Mouse (Mus musculus): ENCODE measurements around the gene Galntl6. TPM values are rescaled to one million over a fixed set of nuclear protein-coding genes. Genes with fewer than 3 reads are reported as not detected.

The Galntl6 gene
- total and polyA plus RNA-seq, 3 experiments, result not detected

GRCm38 (mm10) chr8:57989428-57990171, 922.8 kb downstream of the Galntl6 start:
- in situ Hi-C loops (cut with MboI; ENCODE audit: low pct_ligation_motif_present, low pct_unique_long_range_greater_than_20kb, low sequenced_read_pairs), result no loop called here
- H3K79me2 ChIP-seq (replicated peaks; ENCODE audit: control insufficient read depth, extremely low read depth, insufficient read depth, poor library complexity, severe bottlenecking), result no peaks in the 10 kb centered on the region

DNA sequence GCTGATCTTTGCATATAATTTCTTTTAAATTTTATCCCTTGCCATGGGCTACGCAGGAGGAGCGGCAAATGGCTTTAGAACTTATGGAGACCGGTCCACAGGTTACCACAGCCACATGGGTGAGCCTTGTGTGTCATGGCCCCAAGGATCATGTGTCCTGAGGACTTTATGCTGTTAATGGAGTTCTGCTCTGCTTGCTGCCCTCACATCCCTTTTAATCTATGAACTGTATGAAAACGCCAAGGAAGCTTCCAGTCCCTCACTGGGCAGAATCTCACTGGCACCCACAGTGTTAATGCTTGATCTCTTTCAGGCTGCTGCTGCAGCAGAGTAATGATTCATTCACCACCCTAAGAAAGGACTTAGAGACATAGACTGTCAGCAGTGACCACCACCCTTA, 935.1 kb downstream of the Galntl6 start:
- Histone ChIP-seq H3K9ac (ENCODE audit: insufficient read depth, low read depth) (no peak overlapping the region), H3K4me2 (ENCODE audit: insufficient read depth, low read depth, poor library complexity, severe bottlenecking) (no peak overlapping the region), H3K36me3 (replicated peaks in 1 of 2; ENCODE audit: control insufficient read depth in 1 of 2, insufficient read depth in 1 of 2, low read length in 1 of 2) (no peaks in the 10 kb centered on the region), H3K9me3 (replicated peaks; ENCODE audit: low read length) (no peaks in the 10 kb centered on the region), H3K27me3 (replicated peaks) (no peaks in the 10 kb centered on the region), H3K79me2 (replicated peaks; ENCODE audit: control insufficient read depth, extremely low read depth, insufficient read depth, poor library complexity, severe bottlenecking) (no peaks in the 10 kb centered on the region), H3K4me1 (ENCODE audit: control insufficient read depth in 1 of 2, insufficient read depth in 2 of 2) (no peaks in the 10 kb centered on the region), H3K27ac (ENCODE audit: insufficient read depth, low read depth) (no peak overlapping the region), H3K4me3 (replicated peaks in 1 of 3; ENCODE audit: low read depth in 2 of 3, low read length in 2 of 3, poor library complexity in 1 of 3) (no peak overlapping the region)
- no peak for DNase-seq (ENCODE audit: extremely low read depth)
- dilution Hi-C loops (cut with MboI; ENCODE audit: extremely low pct_ligation_motif_present, extremely low pct_unique_long_range_greater_than_20kb, low sequenced_read_pairs), result no loop called here
- in situ Hi-C loops (cut with MboI; ENCODE audit: low pct_ligation_motif_present, low pct_unique_long_range_greater_than_20kb, low sequenced_read_pairs), result no loop called here
- TF ChIP-seq RAD21 (IDR thresholded peaks at IDR 0.05; ENCODE audit: low read depth, low read length) (no peak), ZKSCAN1 (IDR thresholded peaks at IDR 0.05; ENCODE audit: borderline replicate concordance, low read depth, low read length) (no peak), ZC3H11A (IDR thresholded peaks at IDR 0.05; ENCODE audit: low read depth, low read length) (no peak), TBP (conservative IDR thresholded peaks at IDR 0.05; ENCODE audit: low read depth, low read length) (no peak), CHD1 (IDR thresholded peaks at IDR 0.05; ENCODE audit: low read depth, low read length) (no peak), USF2 (conservative IDR thresholded peaks at IDR 0.05; ENCODE audit: low read depth, low read length) (no peak), UBTF (IDR thresholded peaks at IDR 0.05; ENCODE audit: low read depth, low read length) (no peak), CHD2 (IDR thresholded peaks at IDR 0.05; ENCODE audit: low read length) (no peak), MAFK (IDR thresholded peaks at IDR 0.05; ENCODE audit: insufficient replicate concordance, low read length) (no peak), JUND (conservative IDR thresholded peaks at IDR 0.05; ENCODE audit: low read depth, low read length) (no peak)

More at GRCm38 (mm10) chr8:57989428-57990171, 922.8 kb downstream of the Galntl6 start:
- no peak overlapping the region for H3K27ac ChIP-seq (ENCODE audit: insufficient read depth, low read depth)
- no peak for TF ChIP-seq SMC3 (IDR thresholded peaks at IDR 0.05; ENCODE audit: low read depth, low read length)
- H3K9ac ChIP-seq (ENCODE audit: insufficient read depth, low read depth), result no peak overlapping the region
- no peaks in the 10 kb centered on the region for H3K9me3 ChIP-seq (replicated peaks; ENCODE audit: low read length)
- H3K36me3 ChIP-seq (replicated peaks in 1 of 2; ENCODE audit: control insufficient read depth in 1 of 2, insufficient read depth in 1 of 2, low read length in 1 of 2), result no peaks in the 10 kb centered on the region
- dilution Hi-C loops (cut with MboI; ENCODE audit: extremely low pct_ligation_motif_present, extremely low pct_unique_long_range_greater_than_20kb, low sequenced_read_pairs), result no loop called here
- DNase-seq (ENCODE audit: extremely low read depth), result no peak
- no peaks in the 10 kb centered on the region for H3K4me1 ChIP-seq (ENCODE audit: control insufficient read depth in 1 of 2, insufficient read depth in 2 of 2)
- H3K4me3 ChIP-seq (replicated peaks in 1 of 3; ENCODE audit: low read depth in 2 of 3, low read length in 2 of 3, poor library complexity in 1 of 3), result no peak overlapping the region
- H3K4me2 ChIP-seq (ENCODE audit: insufficient read depth, low read depth, poor library complexity, severe bottlenecking), result no peak overlapping the region
- H3K27me3 ChIP-seq (replicated peaks), result peaks cover 2% of the 10 kb centered on the region

GRCm38 (mm10) chr8:57974093-57974492, 938.3 kb downstream of the Galntl6 start:
- TF ChIP-seq HCFC1 (IDR thresholded peaks at IDR 0.05; ENCODE audit: low read depth, low read length), result no peak
- TF ChIP-seq ZC3H11A (IDR thresholded peaks at IDR 0.05; ENCODE audit: low read depth, low read length), result no peak
- TF ChIP-seq TCF12 (IDR thresholded peaks at IDR 0.05; ENCODE audit: low read depth, low read length), result no peak
- no peak for TF ChIP-seq ELF1 (IDR thresholded peaks at IDR 0.05; ENCODE audit: low read depth, low read length)
- TF ChIP-seq JUND (conservative IDR thresholded peaks at IDR 0.05; ENCODE audit: low read depth, low read length), result no peak
- TF ChIP-seq E2F4 (IDR thresholded peaks at IDR 0.05; ENCODE audit: insufficient replicate concordance, low read depth, low read length), result no peak
- TF ChIP-seq TBP (conservative IDR thresholded peaks at IDR 0.05; ENCODE audit: low read depth, low read length), result no peak
- no peak for TF ChIP-seq SIN3A (IDR thresholded peaks at IDR 0.05; ENCODE audit: low read length)
- TF ChIP-seq SMC3 (IDR thresholded peaks at IDR 0.05; ENCODE audit: low read depth, low read length), result no peak
- TF ChIP-seq NRF1 (IDR thresholded peaks at IDR 0.05; ENCODE audit: low read depth, low read length), result no peak
- TF ChIP-seq ZNF384 (IDR thresholded peaks at IDR 0.05; ENCODE audit: low read depth, low read length), result no peak
- no peak for TF ChIP-seq RCOR1 (conservative IDR thresholded peaks at IDR 0.05; ENCODE audit: low read depth, low read length)
- H3K9me3 ChIP-seq (replicated peaks; ENCODE audit: low read length), result no peaks in the 10 kb centered on the region
- no peak overlapping the region for H3K4me2 ChIP-seq (ENCODE audit: insufficient read depth, low read depth, poor library complexity, severe bottlenecking)
- H3K27me3 ChIP-seq (replicated peaks), result no peaks in the 10 kb centered on the region
- H3K27ac ChIP-seq (ENCODE audit: insufficient read depth, low read depth), result no peak overlapping the region
- H3K36me3 ChIP-seq (replicated peaks in 1 of 2; ENCODE audit: control insufficient read depth in 1 of 2, insufficient read depth in 1 of 2, low read length in 1 of 2), result no peaks in the 10 kb centered on the region
- no peak overlapping the region for H3K4me3 ChIP-seq (replicated peaks in 1 of 3; ENCODE audit: low read depth in 2 of 3, low read length in 2 of 3, poor library complexity in 1 of 3)
- no peaks in the 10 kb centered on the region for H3K4me1 ChIP-seq (ENCODE audit: control insufficient read depth in 1 of 2, insufficient read depth in 2 of 2)
- in situ Hi-C loops (cut with MboI; ENCODE audit: low pct_ligation_motif_present, low pct_unique_long_range_greater_than_20kb, low sequenced_read_pairs), result no loop called here
- DNase-seq (ENCODE audit: extremely low read depth), result no peak
- dilution Hi-C loops (cut with MboI; ENCODE audit: extremely low pct_ligation_motif_present, extremely low pct_unique_long_range_greater_than_20kb, low sequenced_read_pairs), result no loop called here
- H3K79me2 ChIP-seq (replicated peaks; ENCODE audit: control insufficient read depth, extremely low read depth, insufficient read depth, poor library complexity, severe bottlenecking), result no peaks in the 10 kb centered on the region
- no peak overlapping the region for H3K9ac ChIP-seq (ENCODE audit: insufficient read depth, low read depth)

Measured in CH12.LX (cell line).